Mouse (Mus musculus) cerebellum, postnatal 25 days (tissue): ENCODE measurements around the gene Pcsk6.

ENCODE experiments used
- DNase-seq, 2 experiments: peaks; one replicate each; pipeline ENCODE4 v3.0.0; 2021; ENCODE audit warnings: mixed read lengths in 2 of 2

The Pcsk6 gene

DNA sequence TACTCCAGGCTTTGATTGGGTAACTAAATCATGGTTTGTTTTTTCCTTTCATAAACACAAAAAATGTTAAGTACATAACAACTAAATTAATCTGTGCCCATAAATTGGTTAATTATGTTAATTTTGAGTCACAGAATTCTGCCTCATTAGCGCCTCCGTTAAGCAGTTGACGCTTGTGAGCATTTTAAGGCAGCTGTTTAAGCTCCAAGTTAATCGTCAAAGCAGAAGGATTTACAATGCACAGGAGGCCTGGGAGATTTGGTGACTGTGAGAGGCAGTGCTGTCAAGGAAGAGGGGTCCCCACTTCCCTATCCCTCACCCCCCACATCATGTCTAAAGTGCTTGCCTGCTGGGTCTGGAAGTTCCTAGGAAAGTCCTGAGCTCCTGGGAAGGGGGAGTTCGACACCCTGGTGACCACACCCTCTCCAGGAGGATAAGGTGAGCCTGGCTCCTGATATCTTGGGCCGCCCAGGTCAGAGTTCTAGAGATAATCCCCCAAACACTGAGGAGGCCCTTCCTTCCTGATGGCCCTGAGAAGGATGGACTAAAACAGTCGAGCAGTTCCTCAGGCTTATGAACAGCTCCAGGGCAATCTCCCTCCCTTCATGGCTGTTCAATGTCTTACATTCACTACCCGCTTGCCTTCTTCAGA lies 83.9 kb downstream of the Pcsk6 start:
- DNase-seq = no peak

DNA sequence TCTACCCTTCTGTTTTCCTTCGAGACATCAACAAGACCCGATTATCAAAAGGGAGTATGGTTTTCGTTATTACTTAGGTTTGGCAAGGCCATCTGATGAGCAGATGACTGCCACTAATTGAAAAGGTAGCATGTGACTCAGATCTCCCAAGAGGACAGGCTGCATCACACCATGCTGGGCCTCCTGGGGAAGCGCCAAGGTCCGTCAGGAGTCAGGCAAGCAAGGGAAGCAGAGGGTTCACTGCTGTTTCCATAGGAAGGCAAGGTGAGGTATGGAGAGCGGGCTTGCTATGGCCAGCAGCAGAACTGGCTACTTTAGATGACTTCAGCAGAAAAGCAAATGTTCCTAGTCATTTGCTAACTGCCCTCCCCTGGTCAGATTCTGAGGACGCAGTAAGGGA lies 84.9 kb downstream of the Pcsk6 start:
- peak; percentile 25 to 59 for DNase-seq

DNA sequence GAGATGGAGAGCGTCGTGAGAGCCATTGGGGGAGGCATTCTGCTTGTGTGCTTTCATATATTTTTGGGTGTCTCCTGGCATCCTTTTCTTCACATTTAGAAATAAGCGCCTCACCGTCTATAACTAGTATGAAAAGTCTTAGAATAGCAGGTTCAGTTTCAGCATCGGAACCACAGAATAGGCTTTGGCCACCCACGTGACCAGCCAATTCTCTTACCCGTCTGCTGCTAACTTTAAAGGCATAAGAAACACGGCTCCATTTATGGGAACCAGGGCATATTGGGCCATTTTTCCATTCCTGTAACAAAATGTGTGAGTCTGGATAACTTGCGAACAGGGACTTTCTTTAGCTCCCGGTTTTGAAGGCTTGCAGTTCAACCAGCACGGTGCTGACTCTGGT lies 87.4 kb downstream of the Pcsk6 start:
- DNase-seq = no peak

DNA sequence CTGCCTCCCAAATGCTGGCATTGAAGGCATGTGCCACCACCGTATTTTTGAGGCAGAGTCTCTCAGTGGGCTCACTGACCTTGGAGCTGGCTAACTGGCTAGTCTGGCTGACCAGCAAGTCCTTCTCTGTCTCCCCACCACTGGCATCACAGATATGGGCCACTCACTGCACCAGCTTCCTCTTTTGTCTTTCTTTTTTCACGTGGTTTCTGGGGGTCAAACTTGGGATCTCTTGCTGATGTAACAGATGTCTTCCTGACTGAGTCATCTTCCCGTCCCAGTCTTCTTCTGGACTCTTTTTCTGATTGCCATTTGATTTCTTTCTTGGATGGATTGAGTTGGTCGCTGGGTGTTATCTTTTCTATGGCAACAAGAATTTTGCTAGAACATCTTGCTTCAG lies 93.0 kb downstream of the Pcsk6 start:
- DNase-seq = no peak

DNA sequence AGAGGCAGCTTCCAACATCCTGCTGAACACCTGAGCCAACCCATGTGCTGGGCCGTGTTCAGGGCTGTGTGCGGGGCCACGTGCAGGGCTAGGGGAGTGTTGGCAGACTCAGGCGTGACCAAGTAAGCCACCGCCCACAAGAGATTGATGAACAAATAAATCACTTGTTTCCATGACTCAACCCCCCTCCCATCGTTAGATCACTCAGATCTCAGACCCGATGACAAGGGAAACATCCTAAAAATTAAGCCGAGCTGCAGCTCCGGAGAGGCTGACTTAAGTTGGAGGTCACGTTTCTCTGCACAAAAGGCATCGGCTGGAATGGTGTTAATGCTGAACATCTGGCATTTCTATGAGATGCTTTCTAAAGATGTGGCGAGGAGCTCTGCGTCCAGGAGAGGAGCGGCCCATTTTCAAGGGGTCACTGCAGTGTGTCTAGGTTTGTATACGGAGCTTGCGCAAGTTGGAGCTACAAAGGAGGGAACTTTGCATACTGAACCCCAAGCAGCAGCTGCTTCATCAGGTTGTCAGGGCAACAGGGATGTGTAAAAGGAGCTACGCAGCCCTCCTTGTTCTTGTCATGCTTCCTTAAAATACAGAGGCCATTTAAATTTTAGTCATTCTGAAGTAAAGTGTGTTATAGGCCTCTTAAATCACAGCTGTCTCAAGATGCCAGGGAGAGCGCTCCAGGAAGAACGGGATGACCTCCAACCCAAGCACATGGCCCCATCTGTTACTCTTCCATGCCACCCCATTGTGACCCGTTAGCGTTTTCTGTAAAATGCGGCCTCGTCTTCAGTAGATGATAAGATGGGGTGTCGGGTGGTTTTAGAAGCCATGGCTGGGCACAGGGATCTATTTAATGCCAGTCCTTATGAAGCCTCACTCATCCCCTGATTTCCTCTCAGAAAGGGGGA lies 94.0 kb downstream of the Pcsk6 start:
- DNase-seq = no peak

DNA sequence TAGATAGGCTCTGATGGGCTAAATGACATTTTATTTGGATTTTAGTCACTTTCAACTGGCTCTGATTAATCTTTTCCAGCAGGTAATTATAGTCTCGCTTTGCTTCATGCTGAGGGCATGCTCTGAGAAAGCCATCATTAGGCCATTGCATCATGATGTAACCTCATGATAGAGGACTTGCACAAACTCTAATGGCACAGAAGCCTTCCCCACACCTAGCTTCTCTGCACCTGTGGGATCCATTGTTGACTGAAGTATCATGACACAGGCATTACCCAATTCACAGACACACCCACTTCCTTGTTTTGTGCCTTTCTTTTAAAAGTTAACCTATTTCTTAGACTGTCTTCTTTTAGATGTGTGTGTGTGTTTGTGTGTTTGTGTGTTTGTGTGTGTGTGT lies 95.7 kb downstream of the Pcsk6 start:
- DNase-seq = no peak

DNA sequence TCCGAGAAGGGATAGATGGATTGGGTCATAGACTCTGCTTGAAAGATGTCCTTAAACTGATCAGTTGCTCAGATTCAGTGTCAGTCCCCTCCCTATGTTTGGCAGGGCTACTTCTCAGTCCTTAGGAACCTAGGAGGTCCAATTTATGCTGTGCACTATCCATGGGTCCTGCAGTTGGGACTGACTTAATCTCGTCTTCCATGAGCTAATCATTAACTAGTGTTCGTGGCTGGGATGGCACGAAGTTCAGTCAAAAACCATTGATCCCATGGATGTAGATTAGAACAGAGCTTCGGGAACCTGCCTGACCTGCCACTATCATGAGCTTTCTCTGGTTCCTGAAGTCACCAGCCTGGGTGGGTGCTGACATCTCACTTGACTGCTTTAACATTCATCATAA lies 96.6 kb downstream of the Pcsk6 start:
- no peak for DNase-seq

DNA sequence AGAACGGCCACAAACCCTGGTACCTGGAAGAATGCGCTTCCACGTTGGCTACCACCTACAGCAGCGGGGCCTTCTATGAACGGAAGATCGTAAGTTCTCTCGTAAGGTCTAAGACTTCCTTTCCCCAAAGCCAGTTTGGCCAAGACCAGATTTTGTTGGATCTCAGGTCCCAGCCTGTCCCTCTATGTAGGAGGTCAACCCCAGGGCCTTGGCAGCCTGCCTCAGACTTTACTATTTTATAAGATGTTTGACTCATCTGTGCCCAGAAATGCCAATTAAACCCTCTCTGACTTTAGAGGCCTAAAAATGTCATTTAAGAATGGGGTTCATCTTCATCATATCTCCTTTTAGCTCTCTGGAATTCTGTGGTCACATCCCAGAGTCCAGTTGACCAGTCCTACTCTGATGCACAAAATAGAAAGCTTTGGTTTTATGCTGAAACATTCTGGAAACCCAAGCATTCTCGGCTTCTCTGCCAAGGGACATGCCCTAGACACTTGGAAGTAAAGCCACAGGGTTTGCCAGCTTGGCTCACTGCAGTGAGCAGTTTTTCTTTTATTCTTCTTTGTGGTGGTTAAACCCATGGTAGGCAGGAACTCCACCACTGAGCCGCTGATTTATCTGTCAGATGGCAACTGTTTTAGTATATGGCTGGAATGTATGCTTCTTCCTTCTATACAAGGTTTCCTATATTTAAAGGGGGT lies 97.8 kb downstream of the Pcsk6 start:
- no peak for DNase-seq

DNA sequence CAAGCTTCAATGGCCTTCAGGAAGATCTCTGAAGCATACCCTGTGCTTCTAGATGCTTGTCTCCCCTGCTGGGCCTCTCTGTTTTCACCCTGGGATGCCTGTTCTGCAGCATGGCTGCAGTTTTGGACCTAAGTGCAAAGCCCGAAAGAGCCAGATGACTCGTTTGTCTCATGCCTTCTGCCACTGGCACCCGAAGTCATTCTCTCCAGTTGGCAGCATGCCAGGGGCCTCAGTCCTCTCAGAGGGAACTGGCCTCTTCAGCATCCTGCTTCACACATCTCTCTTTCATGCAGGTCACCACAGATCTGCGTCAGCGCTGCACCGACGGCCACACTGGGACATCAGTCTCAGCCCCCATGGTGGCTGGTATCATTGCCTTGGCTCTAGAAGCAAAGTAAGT lies 101.1 kb downstream of the Pcsk6 start:
- peak; percentile 34 to 62 for DNase-seq

DNA sequence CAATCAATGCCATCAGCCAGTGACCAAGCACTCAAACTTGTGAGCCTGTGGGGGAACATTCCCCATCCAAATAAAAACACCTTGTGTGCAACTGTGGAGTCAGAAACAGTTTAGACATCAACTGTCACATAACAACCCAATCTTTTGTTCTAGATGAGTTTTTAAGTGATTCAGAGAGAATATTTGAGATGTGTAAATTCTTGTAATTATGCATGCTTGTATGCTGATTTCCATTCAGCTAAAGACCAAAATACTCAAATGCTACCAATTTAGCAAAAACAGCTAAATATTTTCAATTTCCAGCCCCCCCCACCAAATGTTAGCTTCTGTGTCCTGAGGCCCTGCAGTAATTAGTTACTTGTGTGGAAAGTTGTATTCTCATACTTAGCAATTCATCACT lies 102.9 kb downstream of the Pcsk6 start:
- no peak for DNase-seq

DNA sequence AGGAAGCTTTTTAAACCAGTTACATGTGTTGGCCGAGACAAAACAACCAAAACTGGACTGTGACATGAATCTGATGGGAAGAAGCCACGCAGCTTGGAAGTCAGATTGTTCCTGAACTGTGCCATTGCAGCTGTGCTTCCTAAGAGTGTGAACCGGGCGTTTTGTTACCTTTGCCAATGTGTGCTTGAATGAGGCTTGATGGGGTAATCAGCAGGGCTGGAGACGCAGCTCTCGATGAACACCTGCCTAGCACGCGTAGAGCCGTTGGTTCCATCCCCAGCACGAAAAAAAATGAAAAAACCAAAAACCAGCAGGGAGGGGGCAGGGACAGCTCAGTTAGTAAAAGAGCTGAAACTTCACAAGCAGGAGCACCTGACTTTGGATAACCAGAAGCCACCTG lies 109.8 kb downstream of the Pcsk6 start:
- DNase-seq = no peak

DNA sequence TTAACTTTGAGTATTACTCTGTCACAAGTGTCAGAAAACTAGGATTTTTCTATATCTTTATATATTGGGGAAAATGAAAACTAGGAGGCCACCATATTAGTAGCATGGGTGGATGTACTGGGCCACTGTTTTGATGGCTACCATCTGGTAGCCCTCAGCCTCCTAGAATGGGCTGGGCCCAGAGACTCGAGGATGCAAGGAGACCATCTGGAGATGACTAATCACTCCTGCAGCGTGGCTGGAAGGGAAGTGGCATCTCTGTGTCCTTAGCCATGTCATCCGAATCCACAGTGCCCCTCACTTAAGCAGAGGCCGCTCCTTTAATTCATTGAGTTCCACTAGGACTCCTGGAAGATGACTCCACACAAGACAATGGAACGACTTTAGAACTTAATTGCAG lies 115.8 kb downstream of the Pcsk6 start:
- DNase-seq = no peak

DNA sequence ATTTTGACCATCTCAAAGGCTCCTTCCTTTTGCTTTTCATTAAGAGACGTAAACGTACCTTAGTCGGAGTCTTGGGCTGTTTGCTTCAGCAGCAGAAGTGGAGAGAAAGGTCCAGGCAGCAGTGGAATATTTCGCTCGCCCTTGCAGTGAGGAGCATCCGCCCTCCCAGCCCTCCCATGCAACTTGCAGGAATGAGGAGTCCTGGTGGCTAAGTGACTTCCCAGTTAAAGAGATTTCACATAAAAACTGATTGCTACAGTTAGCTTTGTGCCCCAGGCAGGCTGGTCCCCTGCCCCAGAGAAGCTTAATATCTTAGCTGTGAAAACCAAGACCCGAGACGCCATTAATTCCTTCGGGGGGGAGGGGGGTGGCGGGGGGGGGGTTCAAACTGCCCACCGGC lies 116.4 kb downstream of the Pcsk6 start:
- DNase-seq = no peak

DNA sequence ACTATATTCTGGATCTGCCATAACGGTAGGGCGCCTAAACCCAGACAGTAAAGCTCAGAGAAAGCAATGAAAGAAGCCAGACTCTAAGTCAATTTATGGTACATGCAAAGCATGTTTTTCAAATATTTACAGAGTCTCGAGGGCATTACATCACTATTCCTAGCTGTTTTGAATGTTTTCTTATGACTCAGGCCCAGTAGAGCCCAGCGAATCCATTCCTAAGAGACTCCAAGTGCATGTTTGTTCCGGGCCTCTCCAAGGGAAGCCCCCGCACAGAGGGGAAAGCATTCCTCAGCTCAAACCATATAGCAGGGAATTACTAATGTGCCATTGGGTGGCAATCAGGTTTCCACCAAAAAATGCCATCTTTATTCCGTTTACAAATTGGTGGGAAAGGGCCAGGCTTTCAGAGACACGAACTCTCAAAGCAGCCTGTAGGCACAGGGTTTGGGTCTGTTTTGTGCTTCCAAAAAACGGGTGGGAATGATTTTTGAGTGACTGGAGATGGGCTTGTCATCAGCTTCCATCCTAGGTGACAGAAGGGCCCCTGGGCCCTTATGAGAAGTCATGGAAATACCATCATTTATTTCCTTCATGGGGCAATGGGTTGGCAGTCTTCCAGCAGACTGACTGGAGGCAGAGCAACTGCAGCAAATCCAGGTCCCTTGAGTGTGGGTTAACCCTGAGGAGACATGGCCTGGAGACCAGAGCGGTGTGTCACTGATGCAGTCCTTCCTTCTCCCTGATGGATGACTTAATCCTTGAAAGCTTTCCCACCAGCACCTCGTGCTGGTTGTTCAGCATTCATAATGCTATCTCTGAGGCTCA lies 117.7 kb downstream of the Pcsk6 start:
- DNase-seq = no peak

DNA sequence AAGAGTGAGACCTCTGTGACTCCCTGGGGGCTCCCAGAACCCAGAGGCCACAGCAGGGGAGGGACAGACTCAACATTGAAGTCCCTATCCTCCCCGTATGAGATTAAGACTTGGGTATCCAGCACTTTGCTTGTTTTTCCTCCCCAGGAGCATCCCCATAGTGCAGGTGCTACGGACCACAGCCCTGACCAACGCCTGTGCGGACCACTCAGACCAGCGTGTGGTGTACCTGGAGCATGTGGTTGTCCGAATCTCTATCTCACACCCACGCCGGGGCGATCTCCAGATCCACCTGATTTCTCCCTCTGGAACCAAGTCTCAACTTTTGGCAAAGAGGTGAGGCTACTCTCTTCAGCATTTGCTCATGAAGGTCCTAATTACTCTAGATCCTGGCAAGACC lies 118.5 kb downstream of the Pcsk6 start:
- no peak for DNase-seq

DNA sequence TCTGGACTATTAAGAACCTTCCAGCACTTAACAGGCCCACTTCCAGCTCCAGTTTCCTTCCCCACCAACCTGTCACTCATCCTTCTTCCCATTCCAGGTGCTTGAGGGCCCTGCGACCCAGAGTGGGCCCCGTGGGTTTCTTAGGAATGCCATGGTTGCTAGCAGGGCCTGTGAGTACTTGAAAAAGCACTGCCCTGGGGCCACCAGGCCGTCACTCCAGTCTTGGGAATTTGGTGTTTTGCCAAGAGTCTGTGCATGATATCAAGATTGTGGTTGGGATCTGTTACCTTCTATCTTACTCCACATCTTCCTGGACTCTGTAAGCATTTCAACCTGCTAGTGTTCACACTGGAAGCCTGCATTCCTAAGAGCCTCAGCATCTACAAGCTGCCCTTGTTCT lies 120.5 kb downstream of the Pcsk6 start:
- no peak for DNase-seq

DNA sequence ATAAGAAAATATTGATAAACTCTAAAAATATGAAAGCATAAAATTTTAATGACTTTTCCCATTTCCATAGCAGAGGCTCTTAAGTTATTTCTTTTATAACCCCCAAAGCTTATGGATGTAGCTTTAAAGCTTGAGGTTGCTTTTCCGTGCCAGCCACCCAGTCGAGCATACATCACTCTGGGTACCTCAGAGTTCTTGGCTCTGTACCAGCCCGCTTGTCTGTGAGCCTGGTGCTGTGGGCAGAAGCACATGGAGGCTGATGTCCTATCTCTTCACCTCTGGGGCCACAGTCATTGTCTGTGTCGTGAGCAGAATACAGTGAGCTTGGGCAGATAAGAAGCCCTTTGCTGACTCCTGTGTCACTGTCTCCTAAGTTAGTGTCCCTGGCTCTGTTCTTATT lies 126.7 kb downstream of the Pcsk6 start:
- DNase-seq = peak in 1 of 2 experiments; percentile 38

DNA sequence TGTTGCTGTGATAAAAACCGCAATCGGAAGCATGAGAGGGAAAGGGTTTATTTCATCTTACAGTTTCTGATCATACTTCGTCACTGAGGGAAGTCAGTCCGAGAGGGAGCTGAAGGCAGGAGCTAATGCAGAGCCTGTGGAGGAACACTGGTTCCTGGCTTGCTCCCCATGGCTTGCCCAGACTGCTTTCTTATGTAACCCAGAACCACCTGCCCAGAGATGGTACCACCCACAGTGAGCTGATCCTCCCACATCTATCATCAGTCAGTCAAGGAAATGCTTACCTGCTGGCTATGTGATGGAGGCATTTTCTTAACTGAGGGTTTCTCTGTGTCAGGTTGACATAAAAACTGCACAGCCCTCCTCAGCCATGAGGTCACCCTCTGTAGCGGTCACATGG lies 127.2 kb downstream of the Pcsk6 start:
- no peak for DNase-seq

DNA sequence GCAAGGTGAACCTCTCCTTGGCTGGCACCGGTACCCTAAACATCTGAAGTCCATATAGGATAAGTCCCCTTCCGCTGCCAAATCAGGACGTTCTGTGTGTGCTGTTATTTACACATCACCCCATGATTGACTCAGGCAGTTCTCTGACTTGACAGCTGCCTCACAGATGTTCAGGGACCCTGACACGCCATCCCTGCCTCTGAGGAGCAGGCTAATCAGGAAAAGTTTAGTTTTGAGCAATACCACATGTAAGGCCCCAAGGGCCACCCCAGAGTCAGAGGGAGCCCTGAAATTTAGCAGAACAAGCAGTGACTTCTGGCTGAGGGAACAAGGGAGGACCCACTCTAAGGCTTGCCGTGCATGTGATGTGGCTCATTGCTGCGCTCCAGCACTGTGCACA lies 130.8 kb downstream of the Pcsk6 start:
- DNase-seq = no peak

DNA sequence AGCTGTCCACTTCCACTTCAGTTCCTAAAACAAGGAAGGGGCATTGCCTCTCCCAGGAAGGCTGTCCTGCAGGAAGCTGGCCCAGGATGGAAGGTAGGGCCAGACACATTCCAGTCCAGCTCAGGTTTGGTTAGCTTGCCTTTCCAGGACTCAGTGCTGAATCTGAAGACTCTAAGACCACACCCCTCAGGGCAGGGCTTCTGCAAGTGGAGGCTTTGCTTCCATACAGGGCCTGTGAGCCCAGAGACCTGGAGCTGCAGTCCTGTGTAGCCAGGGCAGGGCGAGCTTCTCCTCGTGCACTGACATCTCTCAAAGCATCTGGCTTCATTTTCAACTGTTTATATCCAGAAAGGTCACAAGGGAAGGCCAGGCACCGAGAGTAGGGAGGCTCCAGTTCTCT lies 131.9 kb downstream of the Pcsk6 start:
- no peak for DNase-seq

DNA sequence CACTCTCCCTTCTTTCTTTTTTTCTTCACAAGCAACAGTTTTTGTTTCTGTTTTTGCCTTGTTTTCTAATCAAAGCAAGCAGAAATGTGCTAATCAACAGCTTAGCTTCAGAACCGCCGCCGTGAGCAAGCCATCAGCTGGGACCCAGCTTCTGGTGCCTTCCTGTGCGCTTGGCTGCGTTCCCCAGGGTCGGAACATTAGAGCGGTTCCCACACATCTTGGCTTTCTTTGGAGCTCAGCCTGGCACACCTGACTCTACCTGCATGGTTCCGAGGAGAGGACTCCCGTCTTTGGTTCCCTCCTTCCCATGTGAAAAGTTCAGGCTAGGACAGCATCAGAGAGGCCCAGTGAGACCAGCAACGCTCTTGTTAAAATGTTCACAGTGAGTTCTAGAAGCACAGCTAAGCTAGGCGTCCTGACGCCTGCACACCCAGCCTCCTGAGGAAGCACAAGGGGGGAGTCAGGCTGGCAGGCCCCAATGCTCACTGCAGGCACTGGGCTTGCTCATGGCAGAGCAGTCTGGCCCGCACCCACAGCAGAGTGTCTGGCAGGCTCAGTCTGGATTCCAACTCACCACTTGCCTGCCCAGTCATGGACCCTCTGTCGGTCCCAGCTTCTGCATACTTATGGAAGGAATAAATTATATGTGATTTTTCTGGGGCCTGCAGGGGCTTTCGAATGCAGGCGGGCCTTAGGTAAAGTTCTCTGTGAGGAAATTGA lies 139.7 kb downstream of the Pcsk6 start:
- DNase-seq = peak; percentile 51 to 69

DNA sequence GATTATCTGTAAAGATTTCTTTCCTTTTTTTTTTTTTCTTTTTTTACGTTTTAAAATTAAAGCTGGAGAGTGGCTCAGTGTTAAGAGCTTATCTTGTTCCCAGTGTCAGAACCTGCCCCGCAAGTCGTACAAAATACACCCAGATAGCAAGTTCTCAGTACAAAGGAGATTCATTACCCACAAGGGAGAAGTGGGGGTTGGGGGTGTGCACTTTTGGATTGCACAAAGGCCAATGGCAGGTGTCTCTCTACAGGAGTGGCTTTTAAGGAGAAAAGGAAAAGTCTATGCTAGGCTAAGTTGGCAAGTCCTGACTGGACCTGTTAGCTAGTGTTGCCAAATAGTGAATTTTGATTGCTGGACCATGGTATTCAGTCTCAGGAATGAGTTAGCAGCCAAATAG lies 140.3 kb downstream of the Pcsk6 start:
- DNase-seq = no peak
